Mouse (Mus musculus) yolk sac, embryonic 10.5 days (tissue): ENCODE results near the gene Ptprcap.
A peak's percentile ranks its signal among the peaks of the same experiment; 100 is the strongest.

Source experiments
- DNase-seq: peaks from one replicate; pipeline ENCODE4 v3.0.0-alpha.2; 2017; ENCODE audit warnings: low spot score

Ptprcap gene

DNA sequence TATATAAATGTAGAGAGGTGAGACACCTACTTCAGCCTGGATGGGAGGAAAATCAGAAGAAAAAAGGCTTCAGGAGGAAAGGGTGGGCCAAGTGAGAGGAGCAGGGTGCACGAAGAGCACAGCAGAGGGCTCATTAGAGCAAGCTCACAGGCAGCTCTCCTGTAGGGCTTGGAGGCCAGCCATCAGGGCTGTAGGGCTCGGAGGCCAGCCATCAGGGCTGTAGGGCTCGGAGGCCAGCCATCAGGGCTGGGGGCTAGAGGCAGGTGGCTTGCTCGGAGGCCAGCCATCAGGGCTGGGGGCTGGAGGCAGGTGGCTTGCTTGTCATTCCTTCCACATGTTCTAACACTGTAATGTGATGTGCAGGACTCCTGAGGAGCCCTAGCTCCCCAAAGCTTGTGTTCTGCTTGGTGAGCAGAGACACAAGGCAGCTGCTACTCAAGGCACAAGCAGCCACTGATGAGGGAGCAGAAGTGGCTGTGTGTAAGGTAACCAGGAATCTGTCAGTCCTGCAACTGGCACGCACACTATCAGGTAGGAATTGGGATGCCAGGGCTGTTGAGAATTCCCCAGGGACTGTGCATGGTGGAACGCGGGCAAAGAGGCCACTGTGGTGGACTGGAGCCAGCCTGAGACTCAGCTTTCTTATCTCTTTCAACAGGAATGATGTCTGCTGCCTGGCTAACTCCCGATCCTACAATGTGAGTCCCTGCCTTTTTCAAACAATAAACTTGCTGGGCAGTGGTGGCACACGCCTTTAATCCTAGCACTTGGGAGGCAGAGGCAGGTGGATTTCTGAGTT lies 13.5 kb downstream of the Ptprcap start:
- DNase-seq, result no peak

DNA sequence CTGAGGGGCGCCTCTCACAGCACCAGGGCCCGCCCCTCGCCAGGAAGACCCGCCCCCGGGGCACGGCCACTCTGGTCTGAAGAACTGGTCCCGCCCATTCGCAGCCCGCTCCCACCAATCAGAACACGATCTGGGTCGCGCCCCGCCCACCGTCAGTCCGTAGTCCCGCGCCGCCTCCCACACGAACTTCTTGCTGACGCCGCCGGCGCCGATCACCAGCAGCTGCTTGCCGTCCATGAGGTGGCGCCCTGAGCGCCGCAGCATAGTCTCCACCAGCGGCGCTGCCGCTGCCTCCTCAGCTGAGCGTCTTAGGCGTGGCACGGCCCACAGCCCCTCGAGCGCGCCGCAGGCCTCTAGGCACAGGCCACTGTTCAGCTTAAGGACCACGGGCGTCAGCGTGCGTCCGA lies 16.0 kb downstream of the Ptprcap start:
- DNase-seq, result peak; percentile 99

DNA sequence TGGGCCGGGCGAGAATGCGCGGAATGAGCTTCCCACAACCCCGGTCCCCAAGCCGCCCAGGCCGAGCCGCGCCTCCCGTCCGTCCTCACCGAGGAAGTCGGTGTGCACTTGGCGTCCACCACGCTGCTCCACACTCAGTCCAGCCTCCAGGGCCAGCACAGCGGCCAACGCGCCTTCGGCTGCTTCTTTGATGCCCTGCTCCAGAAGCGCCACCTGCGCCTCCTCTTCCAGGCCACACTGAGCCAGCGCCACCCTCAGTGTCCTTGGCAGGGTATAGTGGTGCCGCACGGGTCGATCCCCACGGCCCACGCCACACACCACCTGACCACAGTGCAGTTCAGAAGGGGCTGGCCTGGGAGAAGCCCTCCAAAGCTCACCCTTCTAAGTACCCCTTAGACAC lies 16.4 kb downstream of the Ptprcap start:
- no peak for DNase-seq

- no peak for DNase-seq
Measured at GRCm38 (mm10) chr19:4170723-4171392, 17.5 kb downstream of the Ptprcap start.

GRCm38 (mm10) chr19:4171393-4172290 lies 18.2 kb downstream of the Ptprcap start:
- DNase-seq, result no peak

GRCm38 (mm10) chr19:4172925-4173324 lies 19.5 kb downstream of the Ptprcap start:
- DNase-seq, result no peak

GRCm38 (mm10) chr19:4175368-4175947 lies 22.1 kb downstream of the Ptprcap start, which contains the start of gene Carns1:
Carns1 (minus strand) TSS chr19:4175479.
- no peak for DNase-seq

- DNase-seq, result no peak
Measured at GRCm38 (mm10) chr19:4180411-4180810, 27.0 kb downstream of the Ptprcap start.

DNA sequence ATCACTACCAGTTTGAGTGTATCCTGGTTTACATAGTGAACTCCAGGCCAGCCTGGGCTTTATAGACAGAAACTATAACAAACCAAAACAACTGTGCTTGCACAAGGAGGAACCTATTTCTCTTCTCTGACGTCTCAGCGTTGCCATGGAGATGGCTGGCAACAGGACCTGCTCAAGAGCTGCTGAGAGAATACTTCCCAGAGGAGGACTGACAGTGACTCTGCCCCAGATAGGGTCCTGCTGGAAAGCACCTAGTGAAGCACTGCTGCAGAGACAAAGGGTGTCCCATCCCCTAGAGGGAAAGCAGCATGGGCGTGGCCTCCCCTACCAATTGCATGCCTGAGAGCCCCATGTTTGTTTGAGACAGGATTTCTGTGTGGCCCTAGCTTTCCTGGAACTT lies 28.5 kb downstream of the Ptprcap start:
- no peak for DNase-seq

- no peak for DNase-seq
Measured at GRCm38 (mm10) chr19:4183689-4184088, 30.3 kb downstream of the Ptprcap start.

DNA sequence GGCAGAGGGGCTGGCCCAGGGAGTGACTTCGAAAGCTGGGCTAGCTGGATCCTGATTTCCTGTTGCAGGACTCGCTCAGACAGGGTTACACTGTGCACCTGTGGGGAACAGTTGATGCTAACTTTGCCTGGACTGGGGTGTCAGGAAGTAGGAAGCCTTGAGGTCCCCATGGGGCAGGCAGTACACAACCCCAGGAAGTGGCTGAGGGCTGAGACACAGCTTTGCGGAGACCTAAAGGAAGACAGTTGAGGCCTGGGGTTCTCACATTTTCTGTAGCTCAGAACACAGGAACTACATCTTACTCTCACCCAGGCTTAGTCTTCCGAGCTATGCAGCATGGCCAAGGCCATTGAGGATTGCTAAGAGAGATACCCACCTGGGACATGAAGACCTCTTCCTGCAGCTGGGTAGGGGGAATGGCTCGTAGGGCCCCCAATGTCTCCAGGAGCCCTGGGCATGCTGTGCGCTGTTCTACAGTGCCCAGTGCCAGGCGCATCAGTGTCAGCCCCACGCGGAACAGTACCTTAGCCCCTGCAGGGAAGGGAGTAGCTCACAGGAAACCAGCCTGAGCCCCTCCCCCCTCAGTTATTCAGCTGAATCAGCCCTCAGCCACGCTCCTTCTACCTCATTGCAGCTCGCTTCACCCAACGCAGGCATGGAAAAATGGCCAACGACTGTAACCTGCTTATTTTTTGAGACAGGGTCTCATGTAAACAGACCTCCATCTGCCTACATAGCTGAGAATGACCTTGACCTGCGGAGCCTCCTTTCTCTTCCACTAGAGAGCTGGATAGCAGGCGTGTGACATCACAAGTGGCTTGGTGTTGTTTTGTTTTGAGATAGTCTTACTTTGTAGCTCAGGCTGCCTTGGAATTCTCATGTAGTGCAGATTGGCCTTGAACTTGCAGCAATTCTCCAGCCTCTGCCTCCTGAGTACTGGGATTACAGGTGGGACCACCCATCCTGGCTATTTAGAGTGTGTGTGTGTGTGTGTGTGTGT lies 31.9 kb downstream of the Ptprcap start:
- DNase-seq, result no peak

GRCm38 (mm10) chr19:4187303-4187702 lies 33.9 kb downstream of the Ptprcap start:
- DNase-seq, result no peak

DNA sequence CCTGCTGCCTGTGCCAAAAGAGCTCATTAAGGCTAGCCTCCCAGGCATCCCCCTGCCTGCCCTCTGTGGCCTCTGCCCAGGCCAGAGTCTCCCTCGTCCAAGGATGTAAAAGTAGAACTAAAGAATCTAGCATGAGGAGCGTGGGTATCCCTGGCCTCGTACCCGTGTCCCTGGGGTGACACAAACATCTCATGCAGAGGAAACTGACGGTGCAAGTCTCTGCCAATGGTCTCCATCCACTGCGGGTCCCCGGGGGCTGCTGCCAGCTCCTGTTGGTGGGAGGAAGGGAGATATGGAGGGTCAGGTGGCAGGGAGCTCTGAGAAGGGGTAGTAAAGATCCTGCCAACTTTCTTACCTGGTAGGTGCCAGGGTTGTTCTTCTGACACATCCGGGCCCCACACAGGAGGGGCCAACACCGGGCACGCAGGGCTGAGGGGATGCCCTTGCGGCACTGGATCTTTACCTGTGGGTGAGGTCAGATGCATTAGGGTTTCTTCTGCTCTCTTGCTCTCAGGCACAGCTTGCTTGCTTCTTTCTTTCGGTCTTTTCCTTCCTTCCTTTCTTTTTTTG lies 35.7 kb downstream of the Ptprcap start:
- no peak for DNase-seq

GRCm38 (mm10) chr19:4190831-4191334 lies 37.5 kb downstream of the Ptprcap start, which contains the start of gene Tbc1d10c:
Tbc1d10c (minus strand) TSS chr19:4191284.
- no peak for DNase-seq

- DNase-seq, result peak; percentile 96
Measured at GRCm38 (mm10) chr19:4191528-4192250, 38.3 kb downstream of the Ptprcap start, which contains the start of gene Ppp1ca. Ppp1ca (plus strand) TSS chr19:4192065.

- no peak for DNase-seq
Measured at GRCm38 (mm10) chr19:4192251-4192985, 39.0 kb downstream of the Ptprcap start.

GRCm38 (mm10) chr19:4193129-4193528 lies 39.7 kb downstream of the Ptprcap start:
- DNase-seq, result no peak

DNA sequence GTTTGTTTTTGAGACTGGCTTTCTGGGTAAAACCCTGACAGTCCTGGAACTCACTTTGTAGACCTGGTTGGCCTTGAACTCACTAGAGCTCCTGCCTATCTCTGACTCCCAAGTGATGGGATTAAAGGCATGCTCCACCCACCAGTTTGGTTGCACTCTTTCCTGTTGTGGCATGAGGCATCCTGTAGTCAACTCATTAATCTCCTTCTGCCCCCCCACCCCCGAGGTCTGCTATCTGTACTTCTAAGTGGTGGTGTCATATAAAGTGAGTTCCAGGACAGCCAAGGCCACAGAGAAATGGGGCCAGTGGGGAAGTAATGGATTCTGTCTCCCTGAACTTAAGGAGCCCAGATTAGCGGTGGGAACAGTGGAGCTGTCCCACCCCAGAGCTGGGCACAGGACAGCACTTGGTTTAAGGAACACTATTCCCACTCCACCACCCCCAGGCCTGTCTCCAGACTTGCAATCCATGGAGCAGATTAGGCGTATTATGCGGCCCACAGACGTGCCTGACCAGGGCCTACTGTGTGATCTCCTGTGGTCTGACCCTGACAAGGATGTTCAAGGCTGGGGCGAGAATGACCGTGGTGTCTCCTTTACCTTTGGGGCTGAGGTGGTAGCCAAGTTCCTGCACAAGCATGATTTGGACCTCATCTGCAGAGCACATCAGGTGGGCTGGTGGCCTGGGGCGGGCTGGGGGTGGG lies 40.8 kb downstream of the Ptprcap start:
- DNase-seq, result no peak
